Mouse (Mus musculus): ENCODE measurements at regions not wholly inside any gene's neighbourhood (a gene's known extent, or its start where the extent isn't known, plus 50 kb on each side); places are given as distances from the start of the nearest gene placed in this dataset.

GRCm38 (mm10) chr6:35377535-35377934, 51.6 kb upstream of the Fam180a start:
- no peak for ATAC-seq (ENCODE audit: low FRiP score, low read depth)
- no peak overlapping the region for H3K27ac ChIP-seq
- no peaks in the 10 kb centered on the region for H3K9me3 ChIP-seq
- H3K4me2 ChIP-seq (replicated peaks): no peak overlapping the region
- H3K4me3 ChIP-seq: no peak overlapping the region
- WGBS: 90% methylated on average over 3 of the region's 3 CpGs
- no peak overlapping the region for H3K9ac ChIP-seq
- H3K36me3 ChIP-seq: no peaks in the 10 kb centered on the region
- no peaks in the 10 kb centered on the region for H3K27me3 ChIP-seq (replicated peaks)
- H3K4me1 ChIP-seq: no peaks in the 10 kb centered on the region

- H3K4me1 ChIP-seq: no peaks in the 10 kb centered on the region
- ATAC-seq (ENCODE audit: low FRiP score, low read depth): no peak
- WGBS: 81% methylated on average over 9 of the region's 9 CpGs
- no peak overlapping the region for H3K4me3 ChIP-seq
- no peaks in the 10 kb centered on the region for H3K9me3 ChIP-seq
- no peak overlapping the region for H3K4me2 ChIP-seq (replicated peaks)
- H3K36me3 ChIP-seq: no peaks in the 10 kb centered on the region
- no peaks in the 10 kb centered on the region for H3K27me3 ChIP-seq (replicated peaks)
- no peak overlapping the region for H3K9ac ChIP-seq
- H3K27ac ChIP-seq: no peak overlapping the region
Observed at GRCm38 (mm10) chr6:35376526-35376925, 50.6 kb upstream of the Fam180a start.
